In genomic region chr2:180963956-180964355, GRCm38 (mm10) we compare ENCODE assay signal across 7 mouse cellular contexts. TPM values are rescaled to one million over a fixed set of nuclear protein-coding genes. Genes with fewer than 3 reads are reported as not detected.
DNase-seq lines count a peak whose midpoint lies in the region; ATAC-seq and TF ChIP-seq lines count a peak whose summit lies in the region.

No protein-coding gene starts in this region.

- DNase-seq in G1E (ENCODE audit: low spot score) = peak; percentile 60
- peak; percentile 80 for DNase-seq in adrenal gland, postnatal 25 days
- DNase-seq in embryonic facial prominence, embryonic 11.5 days (ENCODE audit: low spot score) = peak; percentile 85
- DNase-seq in layer of hippocampus, adult 8-10 months (ENCODE audit: low spot score in 2 of 2) = peak; percentile 48 to 77
- DNase-seq in spleen, postnatal 14 days (ENCODE audit: low spot score in 2 of 2) = peak; percentile 27 to 49

- peak; percentile 95 for TF ChIP-seq CTCF in G1E (IDR thresholded peaks at IDR 0.05; ENCODE audit: low read depth, low read length)

- H3K9ac ChIP-seq in embryonic facial prominence, embryonic 11.5 days (replicated peaks; ENCODE audit: low read length) = no peak overlapping the region
- no peak overlapping the region for H3K9ac ChIP-seq in heart, embryonic 12.5 days

- H3K4me1 ChIP-seq in G1E (ENCODE audit: insufficient read depth, low read depth, low read length) = peaks cover 23% of the 10 kb centered on the region
- H3K4me1 ChIP-seq in embryonic facial prominence, embryonic 11.5 days (ENCODE audit: control insufficient read depth, insufficient read depth, low read length) = no peaks in the 10 kb centered on the region
- peaks cover 46% of the 10 kb centered on the region for H3K4me1 ChIP-seq in heart, embryonic 12.5 days (replicated peaks)

- peaks cover 4% of the 10 kb centered on the region for H3K36me3 ChIP-seq in G1E (replicated peaks)
- no peaks in the 10 kb centered on the region for H3K36me3 ChIP-seq in embryonic facial prominence, embryonic 11.5 days (replicated peaks; ENCODE audit: control insufficient read depth, insufficient read depth, low read depth, low read length)
- peaks cover 4% of the 10 kb centered on the region; the same call in 1 of the 2 replicates for H3K36me3 ChIP-seq in heart, embryonic 12.5 days

- peaks cover 22% of the 10 kb centered on the region for H3K27me3 ChIP-seq in G1E (ENCODE audit: insufficient read depth, low read length)
- no peaks in the 10 kb centered on the region for H3K27me3 ChIP-seq in embryonic facial prominence, embryonic 11.5 days (ENCODE audit: control insufficient read depth, insufficient read depth, low read length)
- no peaks in the 10 kb centered on the region for H3K27me3 ChIP-seq in heart, embryonic 12.5 days (replicated peaks)

- H3K4me2 ChIP-seq in embryonic facial prominence, embryonic 11.5 days (ENCODE audit: low read depth, low read length) = no peak overlapping the region
- no peak overlapping the region for H3K4me2 ChIP-seq in heart, embryonic 12.5 days

- no peaks in the 10 kb centered on the region for H3K9me3 ChIP-seq in G1E (replicated peaks)
- no peaks in the 10 kb centered on the region for H3K9me3 ChIP-seq in embryonic facial prominence, embryonic 11.5 days (replicated peaks; ENCODE audit: control insufficient read depth, low read length)
- H3K9me3 ChIP-seq in heart, embryonic 12.5 days (replicated peaks) = no peaks in the 10 kb centered on the region

- peak; percentile 26; the same call in 1 of the 2 replicates for ATAC-seq in G1E (ENCODE audit: extremely low read depth, insufficient number of reproducible peaks, low FRiP score, poor library complexity, severe bottlenecking)
- ATAC-seq in embryonic facial prominence, embryonic 11.5 days (replicated peaks; ENCODE audit: insufficient number of reproducible peaks, low FRiP score, low TSS enrichment, low read depth) = no peak
- ATAC-seq in heart, embryonic 12.5 days (ENCODE audit: insufficient number of reproducible peaks, low FRiP score) = no peak
- peak; percentile 63 for ATAC-seq in megakaryocyte progenitor cell, adult 5-6 weeks (replicated peaks; ENCODE audit: poor library complexity)

- no peak overlapping the region for H3K27ac ChIP-seq in embryonic facial prominence, embryonic 11.5 days (replicated peaks; ENCODE audit: low read depth, low read length)
- peak overlapping the region; percentile 70; the same call in 1 of the 2 replicates for H3K27ac ChIP-seq in heart, embryonic 12.5 days (ENCODE audit: poor library complexity, severe bottlenecking)

- WGBS in embryonic facial prominence, embryonic 11.5 days = 4% methylated on average over 5 of the region's 5 CpGs
- WGBS in heart, embryonic 12.5 days = 10% methylated on average over 5 of the region's 5 CpGs

- H3K4me3 ChIP-seq in G1E (ENCODE audit: low read depth, low read length) = no peak overlapping the region
- H3K4me3 ChIP-seq in embryonic facial prominence, embryonic 11.5 days (ENCODE audit: low read depth, low read length) = no peak overlapping the region
- H3K4me3 ChIP-seq in heart, embryonic 12.5 days = no peak overlapping the region

RNA-seq across cellular contexts. Expression of gene Arfgap1, which starts 3.1 kb away (rescaled TPM):
- total RNA-seq in G1E (2014; fragmentation: Nextera tagmentation) (29.7 and 56.1 TPM in 2 replicates), G1E (2017) (40.6 and 41.4 TPM in 2 replicates)
- polyA plus RNA-seq in G1E (2012) = 27.8 and 39.9 TPM in 2 replicates
- total RNA-seq in adrenal gland, postnatal 25 days (2021) = 48.6 and 65.6 TPM in 2 replicates
- polyA plus RNA-seq in embryonic facial prominence, embryonic 11.5 days (2014; fragmentation: Nextera tagmentation; extraction: Ambion mirVana) = 43.2 and 54.4 TPM in 2 replicates
- polyA plus RNA-seq in heart, embryonic 12.5 days (2016; fragmentation: Nextera tagmentation; extraction: Ambion mirVana) = 87.0 and 88.0 TPM in 2 replicates
- 100 to 1,000 TPM; 136 to 140 (median 137) TPM for total RNA-seq in layer of hippocampus, adult 8-10 months (2022)
- total RNA-seq in megakaryocyte progenitor cell, adult 5-6 weeks (2015) = 15.6 and 19.1 TPM in 2 replicates
- total RNA-seq in megakaryocyte progenitor cell, adult 5-6 weeks (2017) = 30.0 and 32.2 TPM in 2 replicates

RNA-seq across cellular contexts. Expression of gene Nkain4, which starts 9.5 kb away (rescaled TPM):
- total RNA-seq in G1E (2014; fragmentation: Nextera tagmentation) = not detected in 2 replicates
- not detected in 2 replicates for total RNA-seq in G1E (2017)
- polyA plus RNA-seq in G1E (2012) = not detected in 2 replicates
- total RNA-seq in adrenal gland, postnatal 25 days (2021) = 2.2 and 2.7 TPM in 2 replicates
- polyA plus RNA-seq in embryonic facial prominence, embryonic 11.5 days (2014; fragmentation: Nextera tagmentation; extraction: Ambion mirVana) = 20.9 and 27.0 TPM in 2 replicates
- polyA plus RNA-seq in heart, embryonic 12.5 days (2016; fragmentation: Nextera tagmentation; extraction: Ambion mirVana) = 36.1 and 37.1 TPM in 2 replicates
- 10 to 100 TPM; 51.3 to 66.2 (median 57.5) TPM for total RNA-seq in layer of hippocampus, adult 8-10 months (2022)
- total RNA-seq in megakaryocyte progenitor cell, adult 5-6 weeks (2015) = not detected in 2 replicates
- not detected in 2 replicates for total RNA-seq in megakaryocyte progenitor cell, adult 5-6 weeks (2017)

RNA-seq across cellular contexts. Expression of gene Col20a1, which starts 22.4 kb away (rescaled TPM):
- 3.7 and 4.9 TPM in 2 replicates for total RNA-seq in G1E (2014; fragmentation: Nextera tagmentation)
- total RNA-seq in G1E (2017) = 0.38 and 0.58 TPM in 2 replicates
- polyA plus RNA-seq in G1E (2012) = 0.57 TPM in 2 replicates
- 2.6 and 3.4 TPM in 2 replicates for total RNA-seq in adrenal gland, postnatal 25 days (2021)
- polyA plus RNA-seq in embryonic facial prominence, embryonic 11.5 days (2014; fragmentation: Nextera tagmentation; extraction: Ambion mirVana) = 0.83 and 0.85 TPM in 2 replicates
- polyA plus RNA-seq in heart, embryonic 12.5 days (2016; fragmentation: Nextera tagmentation; extraction: Ambion mirVana) = 0.20 and 0.23 TPM in 2 replicates
- total RNA-seq in layer of hippocampus, adult 8-10 months (2022) = 1 to 10 TPM; 2.8 to 5.5 (median 3.1) TPM
- 0.12 and 0.42 TPM in 2 replicates for total RNA-seq in megakaryocyte progenitor cell, adult 5-6 weeks (2015)
- 0.10 TPM in 1 of 2 replicates, not detected in the other for total RNA-seq in megakaryocyte progenitor cell, adult 5-6 weeks (2017)

RNA-seq across cellular contexts. Expression of gene Birc7, which starts 35.1 kb away (rescaled TPM):
- not detected in 2 replicates for total RNA-seq in G1E (2014; fragmentation: Nextera tagmentation)
- total RNA-seq in G1E (2017) = not detected in 2 replicates
- polyA plus RNA-seq in G1E (2012) = not detected in 2 replicates
- not detected in 2 replicates for total RNA-seq in adrenal gland, postnatal 25 days (2021)
- 0.18 TPM in 2 replicates for polyA plus RNA-seq in embryonic facial prominence, embryonic 11.5 days (2014; fragmentation: Nextera tagmentation; extraction: Ambion mirVana)
- polyA plus RNA-seq in heart, embryonic 12.5 days (2016; fragmentation: Nextera tagmentation; extraction: Ambion mirVana) = 0.32 and 0.46 TPM in 2 replicates
- under 1 TPM in 3 of 4 experiments, not detected in 1; 0.27 to 0.48 (median 0.31) TPM for total RNA-seq in layer of hippocampus, adult 8-10 months (2022)
- not detected in 2 replicates for total RNA-seq in megakaryocyte progenitor cell, adult 5-6 weeks (2015)
- total RNA-seq in megakaryocyte progenitor cell, adult 5-6 weeks (2017) = not detected in 2 replicates

RNA-seq across cellular contexts. Expression of gene Ythdf1, which starts 43.2 kb away (rescaled TPM):
- total RNA-seq in G1E (2014; fragmentation: Nextera tagmentation) (90.2 and 96.6 TPM in 2 replicates), G1E (2017) (24.6 and 26.3 TPM in 2 replicates)
- 72.5 and 87.0 TPM in 2 replicates for polyA plus RNA-seq in G1E (2012)
- total RNA-seq in adrenal gland, postnatal 25 days (2021) = 43.5 and 54.0 TPM in 2 replicates
- polyA plus RNA-seq in embryonic facial prominence, embryonic 11.5 days (2014; fragmentation: Nextera tagmentation; extraction: Ambion mirVana) = 70.4 and 84.6 TPM in 2 replicates
- 44.9 and 47.0 TPM in 2 replicates for polyA plus RNA-seq in heart, embryonic 12.5 days (2016; fragmentation: Nextera tagmentation; extraction: Ambion mirVana)
- 10 to 100 TPM; 53.7 to 57.3 (median 55.3) TPM for total RNA-seq in layer of hippocampus, adult 8-10 months (2022)
- 69.2 and 75.6 TPM in 2 replicates for total RNA-seq in megakaryocyte progenitor cell, adult 5-6 weeks (2015)
- total RNA-seq in megakaryocyte progenitor cell, adult 5-6 weeks (2017) = 27.0 and 32.9 TPM in 2 replicates

Comparison
In these comparisons a context has a peak if more than half of its experiments do, and no peak if none do; other contexts are left out.
1. ATAC-seq: peak in G1E (single experiment) and megakaryocyte progenitor cell, adult 5-6 weeks (single experiment); none in embryonic facial prominence, embryonic 11.5 days (single experiment) and heart, embryonic 12.5 days (single experiment).
2. RNA of gene Nkain4, which starts 9.5 kb away (total RNA-seq): 51.3 to 66.2 TPM in layer of hippocampus, adult 8-10 months; 2.2 to 2.7 TPM in adrenal gland, postnatal 25 days, not detected in G1E and not detected in megakaryocyte progenitor cell, adult 5-6 weeks; every median in the first group is over 10 times any median in the second.
3. Peak in every context shown above with its lines, with median percentiles within 50 percentile points of each other: DNase-seq.